Mouse (Mus musculus) myocyte (in vitro differentiated cells): Measurements from ENCODE around the gene Cog1.

Experiments
- MYOG ChIP-seq, 3 experiments: IDR thresholded peaks; one replicate each; pipeline ENCODE4 v1.6.1; 2011; ENCODE audit warnings: control low read depth in 2 of 3, low read depth in 2 of 3, mild to moderate bottlenecking in 2 of 3; ENCODE audit not compliant: insufficient read length in 2 of 3, control insufficient read depth in 1 of 3, insufficient read depth in 1 of 3
- POLR2A ChIP-seq: IDR thresholded peaks from one replicate; pipeline ENCODE4 v1.6.1; 2011; ENCODE audit warnings: low read depth, mild to moderate bottlenecking, control low read depth, moderate library complexity; ENCODE audit not compliant: insufficient read length
- USF1 ChIP-seq: IDR thresholded peaks from one replicate; pipeline ENCODE4 v1.6.1; 2011; ENCODE audit warnings: low read depth, mild to moderate bottlenecking, control low read depth, moderate library complexity

GRCm38 (mm10) chr11:113656511-113656932, 7.6 kb downstream of the Cog1 start:
- TF ChIP-seq MYOG (IDR thresholded peaks at IDR 0.05; ENCODE audit: control insufficient read depth in 1 of 3, insufficient read depth in 1 of 3, insufficient read length in 2 of 3, low read depth in 2 of 3) (no peak), POLR2A (no peak), USF1 (no peak)
